Mouse (Mus musculus) testis, adult 2 months (tissue): Measurements from ENCODE around the gene Ms4a13. TPM values are rescaled to one million over a fixed set of nuclear protein-coding genes. Genes with fewer than 3 reads are reported as not detected.

Source experiments
- H3K27ac ChIP-seq: fragments of 200-500 bp; 2 replicates; pipeline ENCODE4 v1.5.1; 2012; ENCODE audit warnings: low read depth, low read length; ENCODE audit not compliant: control insufficient read depth, insufficient read depth
- H3K27me3 ChIP-seq: fragments of 200-500 bp; 2 replicates; pipeline ENCODE4 v1.6.1; 2012; ENCODE audit warnings: mild to moderate bottlenecking, low read length, moderate library complexity; ENCODE audit not compliant: control insufficient read depth, insufficient read depth
- H3K36me3 ChIP-seq: fragments of 200-500 bp; 2 replicates; pipeline ENCODE4 v1.6.1; 2012; ENCODE audit warnings: mild to moderate bottlenecking, low read length; ENCODE audit not compliant: control insufficient read depth, insufficient read depth
- H3K4me1 ChIP-seq: fragments of 200-500 bp; 2 replicates; pipeline ENCODE4 v1.6.1; 2012; ENCODE audit warnings: low read length; ENCODE audit not compliant: control insufficient read depth, insufficient read depth
- H3K4me3 ChIP-seq: fragments of 200-500 bp; 2 replicates; pipeline ENCODE4 v1.5.1; 2012; ENCODE audit warnings: low read depth, mild to moderate bottlenecking, low read length, moderate library complexity, mixed read lengths; ENCODE audit not compliant: control insufficient read depth
- CTCF ChIP-seq: fragments of 200-500 bp; IDR thresholded peaks from 2 replicates; pipeline ENCODE4 v1.5.1; 2012; ENCODE audit warnings: low read depth, mild to moderate bottlenecking, inconsistent platforms, low read length, moderate library complexity; ENCODE audit not compliant: control insufficient read depth, insufficient read depth, insufficient replicate concordance
- POLR2A ChIP-seq: fragments of 200-500 bp; IDR thresholded peaks from 2 replicates; pipeline ENCODE4 v1.6.1; 2012; ENCODE audit warnings: low read depth, mild to moderate bottlenecking, inconsistent platforms, low read length, moderate library complexity; ENCODE audit not compliant: control insufficient read depth
- polyA plus RNA-seq: library from polyadenylated mRNA; depleted of rRNA; stranded (reverse); fragments of >200 nt; gene quantifications from 2 replicates; pipeline ENCODE4 v1.2.3, GENCODE M21; 2012; rRNA removed

Gene Ms4a13
- polyA plus RNA-seq: 103 and 113 TPM in 2 replicates

DNA sequence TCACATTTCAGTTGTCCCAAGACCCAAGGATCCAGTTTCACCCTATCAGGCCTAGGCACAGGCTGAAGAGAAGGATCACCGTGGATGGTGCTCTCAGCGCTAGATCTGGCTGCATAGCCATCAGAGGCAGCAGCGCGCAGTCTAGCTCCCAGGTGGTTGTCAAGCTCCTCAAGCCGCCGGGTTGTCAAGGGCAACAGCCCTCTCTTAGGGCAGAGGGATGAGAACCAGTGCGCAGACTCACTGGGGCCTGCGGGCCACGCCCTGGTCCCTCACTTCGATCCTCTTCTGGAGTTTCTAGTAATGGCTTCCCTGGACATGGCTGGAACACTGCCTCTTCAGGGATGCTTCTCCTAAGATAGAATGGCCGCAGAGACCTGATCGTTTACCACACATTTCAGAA, at the start of gene Ms4a13:
Ms4a13 (minus strand) TSS at position 192 of the 400 bp plus-strand sequence.
- no peaks in the 10 kb centered on the region; the same call in 1 of the 2 replicates for H3K4me1 ChIP-seq
- peak within 1 kb of the TSS; percentile 79 for H3K27ac ChIP-seq
- no peaks in the 10 kb centered on the region for H3K27me3 ChIP-seq
- H3K4me3 ChIP-seq: peak within 1 kb of the TSS; percentile 98
- H3K36me3 ChIP-seq: no peaks in the 10 kb centered on the region
- peak; percentile 74; the same call in 1 of the 2 replicates for TF ChIP-seq POLR2A
- TF ChIP-seq CTCF: peak; percentile 9; the same call in 1 of the 2 replicates

DNA sequence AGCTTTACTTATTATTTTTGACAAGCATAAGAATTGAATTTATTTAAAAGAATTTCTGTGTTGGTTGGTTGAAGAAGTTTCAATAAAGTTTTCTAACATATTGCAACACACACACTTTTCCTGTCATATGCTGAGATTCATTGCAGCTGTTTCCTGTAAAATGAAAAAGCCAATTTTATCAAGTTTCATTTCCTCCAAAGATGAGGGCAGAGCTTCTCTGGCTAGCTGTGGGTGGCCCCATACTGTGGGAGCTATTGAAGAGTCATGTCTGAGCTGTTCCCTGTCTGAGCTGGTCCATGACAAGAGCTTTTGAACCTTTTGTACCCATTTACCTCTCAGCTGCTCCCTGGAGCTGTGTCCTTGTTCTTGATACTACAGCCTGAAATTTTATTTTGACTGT, 47.7 kb upstream of the Ms4a13 start:
- H3K27me3 ChIP-seq: no peaks in the 10 kb centered on the region
- no peak overlapping the region for H3K27ac ChIP-seq
- TF ChIP-seq CTCF (no peak), POLR2A (no peak)
- no peak overlapping the region for H3K4me3 ChIP-seq
- no peaks in the 10 kb centered on the region for H3K36me3 ChIP-seq
- no peaks in the 10 kb centered on the region for H3K4me1 ChIP-seq

DNA sequence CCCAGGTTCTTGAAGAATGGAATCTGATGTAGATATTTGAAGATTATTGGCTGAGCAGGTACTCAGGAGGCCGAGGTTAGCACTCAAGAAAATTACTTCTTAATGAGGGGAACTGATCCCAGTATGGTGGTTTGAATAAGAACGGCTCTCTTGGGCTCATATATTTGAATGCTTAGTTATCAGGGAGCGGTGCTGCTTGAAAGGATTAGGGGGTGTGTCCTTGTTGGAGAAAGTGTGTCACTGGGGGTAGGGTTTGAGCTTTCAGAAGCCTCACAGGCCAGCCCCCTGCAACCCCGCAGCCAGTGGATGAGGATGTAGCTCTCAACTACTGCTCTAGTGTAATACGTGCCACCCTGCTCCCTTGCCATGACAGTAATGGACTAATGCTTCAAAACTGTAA, 46.0 kb upstream of the Ms4a13 start:
- Histone ChIP-seq H3K36me3 (no peaks in the 10 kb centered on the region), H3K4me3 (no peak overlapping the region), H3K27me3 (no peaks in the 10 kb centered on the region), H3K27ac (no peak overlapping the region), H3K4me1 (no peaks in the 10 kb centered on the region)
- TF ChIP-seq CTCF: no peak
- TF ChIP-seq POLR2A: no peak

DNA sequence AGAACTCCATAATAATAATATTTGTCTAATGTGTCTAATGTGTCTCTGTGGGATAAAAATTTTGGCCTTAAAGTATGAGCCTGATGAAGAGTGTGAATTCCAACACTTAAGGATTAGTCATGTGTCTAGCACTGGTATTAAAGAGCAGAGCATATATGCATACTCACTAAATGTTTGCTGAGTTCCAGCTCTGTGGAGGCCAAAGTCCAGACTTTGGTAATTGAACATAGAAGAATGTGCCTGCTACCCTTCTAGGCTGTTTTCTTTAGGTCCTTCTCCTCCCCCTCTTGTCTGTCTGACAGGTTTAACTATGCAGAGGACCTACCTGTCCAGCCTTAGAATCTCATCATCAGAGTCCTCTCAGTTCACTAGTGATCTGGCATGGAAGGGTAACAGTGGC, 39.3 kb upstream of the Ms4a13 start:
- no peak for TF ChIP-seq CTCF
- TF ChIP-seq POLR2A: no peak
- H3K4me1 ChIP-seq: no peaks in the 10 kb centered on the region
- H3K27me3 ChIP-seq: no peaks in the 10 kb centered on the region
- no peaks in the 10 kb centered on the region for H3K36me3 ChIP-seq
- no peak overlapping the region for H3K4me3 ChIP-seq
- no peak overlapping the region for H3K27ac ChIP-seq

DNA sequence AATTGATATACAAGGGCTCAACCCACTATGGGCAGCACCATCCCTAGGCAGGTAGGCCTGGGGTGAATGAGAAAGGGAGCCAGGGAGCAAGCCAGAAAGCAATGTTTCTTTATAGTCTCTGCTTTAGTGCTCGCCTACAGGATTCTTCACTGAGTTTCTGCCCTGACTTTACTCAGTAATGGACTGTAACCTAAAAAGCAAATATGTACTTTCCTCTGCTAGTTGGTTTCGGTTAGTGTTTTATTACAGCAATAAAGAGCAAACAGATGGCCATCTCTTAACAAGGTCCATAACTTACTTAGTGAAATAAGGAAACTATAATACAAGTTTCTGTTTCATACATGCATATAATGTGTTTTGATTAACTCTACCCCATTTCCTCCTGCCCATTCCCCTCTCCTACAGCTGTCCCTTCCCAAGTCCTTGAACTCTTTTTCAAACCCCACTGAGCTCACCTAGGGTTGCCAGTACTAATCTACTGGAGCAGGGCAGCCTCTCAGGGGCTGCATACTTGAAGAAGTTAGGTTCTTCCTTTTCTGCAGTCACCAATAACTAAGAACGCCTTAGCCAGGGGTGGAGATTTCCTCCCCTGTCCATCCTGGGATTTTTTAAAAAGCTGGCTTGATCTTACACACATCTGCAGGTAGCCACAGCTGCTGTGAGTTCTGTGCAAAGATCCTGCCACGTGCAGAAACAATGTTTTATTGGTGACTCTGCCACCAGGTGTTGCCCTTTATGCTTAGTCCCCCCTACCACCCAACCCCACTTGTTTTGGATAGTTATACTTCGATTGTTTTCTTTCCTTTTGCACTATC, 38.6 kb upstream of the Ms4a13 start:
- Histone ChIP-seq H3K4me3 (no peak overlapping the region), H3K4me1 (no peaks in the 10 kb centered on the region), H3K27me3 (no peaks in the 10 kb centered on the region), H3K36me3 (no peaks in the 10 kb centered on the region), H3K27ac (no peak overlapping the region)
- TF ChIP-seq CTCF (no peak), POLR2A (no peak)

DNA sequence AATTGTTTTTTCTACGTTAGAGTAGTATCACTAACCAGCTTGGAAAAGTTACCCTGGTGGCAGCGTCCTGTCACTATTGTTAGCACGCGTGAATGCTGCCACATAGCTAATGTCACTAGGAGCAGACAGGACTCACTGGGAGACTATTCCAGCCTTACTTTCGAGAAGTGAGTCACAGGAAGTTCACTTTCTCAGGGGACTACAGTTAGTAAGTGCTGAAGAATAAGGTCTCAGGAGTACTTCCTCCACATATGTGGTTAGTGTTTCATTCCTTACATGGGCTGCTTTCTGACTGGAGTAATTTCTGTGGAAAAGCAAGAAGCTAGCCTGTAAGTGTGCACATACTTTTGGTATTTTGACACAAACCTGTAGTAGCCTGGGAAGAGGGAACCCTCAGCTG, 37.7 kb upstream of the Ms4a13 start:
- no peaks in the 10 kb centered on the region for H3K4me1 ChIP-seq
- H3K4me3 ChIP-seq: no peak overlapping the region
- H3K36me3 ChIP-seq: no peaks in the 10 kb centered on the region
- no peaks in the 10 kb centered on the region for H3K27me3 ChIP-seq
- no peak overlapping the region for H3K27ac ChIP-seq
- TF ChIP-seq POLR2A (no peak), CTCF (no peak)

DNA sequence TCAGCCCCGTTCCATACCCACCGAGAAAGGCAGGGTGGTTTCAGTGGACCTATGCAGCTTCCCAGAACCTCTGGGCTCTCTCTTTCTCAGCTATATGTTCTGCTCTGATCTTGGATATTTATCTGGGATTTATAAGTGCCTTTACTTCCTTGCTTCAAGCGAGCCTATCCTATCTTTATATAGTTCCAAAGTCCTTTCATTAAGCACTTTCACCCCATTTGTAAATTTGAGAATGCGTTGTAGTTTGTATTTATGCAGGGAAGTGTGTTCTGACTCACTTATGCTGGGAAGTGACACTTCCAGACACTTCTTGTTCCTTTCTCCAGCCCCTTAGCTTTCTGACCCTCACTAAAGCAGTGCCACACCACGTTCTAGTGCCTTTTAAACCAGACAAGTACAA, 35.8 kb upstream of the Ms4a13 start, which contains the start of gene Ms4a12:
Ms4a12 (minus strand) TSS at position 101 of the 400 bp plus-strand sequence.
- TF ChIP-seq POLR2A: no peak
- TF ChIP-seq CTCF: no peak
- Histone ChIP-seq H3K27ac (no peak within 1 kb of the TSS), H3K4me1 (no peaks in the 10 kb centered on the region), H3K36me3 (no peaks in the 10 kb centered on the region), H3K27me3 (no peaks in the 10 kb centered on the region), H3K4me3 (no peak within 1 kb of the TSS)

DNA sequence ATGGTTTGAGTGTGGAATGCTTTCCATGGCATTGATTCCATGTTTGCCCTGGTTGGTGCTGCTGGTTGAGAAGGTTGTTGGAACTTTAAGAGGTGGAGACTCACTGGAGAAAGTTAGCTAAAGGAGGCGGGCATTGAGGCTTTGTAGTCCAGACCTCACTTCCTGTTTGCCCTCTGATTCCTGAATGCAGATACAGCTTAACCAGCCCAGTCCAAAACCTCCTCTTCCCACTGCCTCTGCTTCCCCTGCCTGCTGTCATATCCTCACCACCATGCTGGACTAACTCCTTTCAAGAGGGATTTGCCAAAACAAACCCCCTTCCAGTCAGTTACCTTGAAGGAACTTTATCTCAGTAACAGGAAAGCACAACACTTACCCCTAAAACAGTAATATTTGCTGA, 4.0 kb downstream of the Ms4a13 start:
- no peak for TF ChIP-seq CTCF
- TF ChIP-seq POLR2A: no peak
- no peak overlapping the region for H3K27ac ChIP-seq

More for the DNA sequence above, 4.0 kb downstream of the Ms4a13 start:
- H3K27me3 ChIP-seq: no peaks in the 10 kb centered on the region
- no peak overlapping the region for H3K4me3 ChIP-seq
- H3K4me1 ChIP-seq: no peaks in the 10 kb centered on the region; the same call in 1 of the 2 replicates
- H3K36me3 ChIP-seq: no peaks in the 10 kb centered on the region
